Mouse (Mus musculus) liver, embryonic 11.5 days (tissue): ENCODE results near the gene Selenot. TPM values are rescaled to one million over a fixed set of nuclear protein-coding genes. Genes with fewer than 3 reads are reported as not detected.
A peak's percentile ranks its signal among the peaks of the same experiment; 100 is the strongest.

Experiments used
- ATAC-seq: fragments of 200-750 bp; cut with Nextera tagmentation; replicated peaks from 2 replicates; pipeline ENCODE4 v1.8.0; 2017; ENCODE audit warnings: moderate number of reproducible peaks, mild to moderate bottlenecking, moderate TSS enrichment, moderate library complexity; ENCODE audit not compliant: low FRiP score
- DNase-seq: peaks from one replicate; pipeline ENCODE4 v3.0.0-alpha.2; 2017; ENCODE audit warnings: low spot score
- H3K27ac ChIP-seq: fragments of 300-500 bp; sonication (generic); 2 replicates; pipeline ENCODE4 v1.5.1; 2014; ENCODE audit warnings: mild to moderate bottlenecking, low read depth, low read length, control low read depth
- H3K27me3 ChIP-seq: fragments of 300-500 bp; sonication (generic); replicated peaks from 2 replicates; pipeline ENCODE4 v1.6.1; 2014; ENCODE audit warnings: low read length, mixed read lengths; ENCODE audit not compliant: control insufficient read depth, insufficient read depth
- H3K36me3 ChIP-seq: fragments of 300-500 bp; sonication (generic); 2 replicates; pipeline ENCODE4 v1.6.1; 2014; ENCODE audit warnings: mild to moderate bottlenecking, low read length, moderate library complexity, mixed read lengths; ENCODE audit not compliant: control insufficient read depth, insufficient read depth
- H3K4me1 ChIP-seq: fragments of 300-500 bp; sonication (generic); replicated peaks from 2 replicates; pipeline ENCODE4 v1.6.1; 2014; ENCODE audit warnings: low read length, mixed read lengths; ENCODE audit not compliant: control insufficient read depth, insufficient read depth
- H3K4me2 ChIP-seq: fragments of 300-500 bp; sonication (generic); 2 replicates; pipeline ENCODE4 v1.6.1; 2014; ENCODE audit warnings: mild to moderate bottlenecking, control low read depth, moderate library complexity
- H3K4me3 ChIP-seq: fragments of 300-500 bp; sonication (generic); 2 replicates; pipeline ENCODE4 v1.5.1; 2014; ENCODE audit warnings: low read depth, low read length, control low read depth
- H3K9ac ChIP-seq: fragments of 300-500 bp; sonication (generic); 2 replicates; pipeline ENCODE4 v1.6.1; 2014; ENCODE audit warnings: low read depth, low read length, control low read depth
- H3K9me3 ChIP-seq: fragments of 300-500 bp; sonication (generic); 2 replicates; pipeline ENCODE4 v1.6.1; 2016; ENCODE audit warnings: low read length, inconsistent platforms, mixed read lengths; ENCODE audit not compliant: control insufficient read depth
- WGBS: fragments of 180-500 bp; shearing (Covaris S2); extraction: QIAGEN DNeasy Blood & Tissue Kit; methylation state at CpG from one replicate; pipeline ENCODE4 v1.1.7; 2014; 5-methylcytosine and 5-hydroxymethylcytosine counted together
- polyA plus RNA-seq: library from polyadenylated mRNA; unstranded; fragments of >200 nt; fragmentation: Nextera tagmentation; extraction: Ambion mirVana; gene quantifications from 2 replicates; pipeline ENCODE4 v1.2.1, GENCODE M21; 2014

Gene Selenot
- 23.2 and 25.0 TPM in 2 replicates for polyA plus RNA-seq

DNA sequence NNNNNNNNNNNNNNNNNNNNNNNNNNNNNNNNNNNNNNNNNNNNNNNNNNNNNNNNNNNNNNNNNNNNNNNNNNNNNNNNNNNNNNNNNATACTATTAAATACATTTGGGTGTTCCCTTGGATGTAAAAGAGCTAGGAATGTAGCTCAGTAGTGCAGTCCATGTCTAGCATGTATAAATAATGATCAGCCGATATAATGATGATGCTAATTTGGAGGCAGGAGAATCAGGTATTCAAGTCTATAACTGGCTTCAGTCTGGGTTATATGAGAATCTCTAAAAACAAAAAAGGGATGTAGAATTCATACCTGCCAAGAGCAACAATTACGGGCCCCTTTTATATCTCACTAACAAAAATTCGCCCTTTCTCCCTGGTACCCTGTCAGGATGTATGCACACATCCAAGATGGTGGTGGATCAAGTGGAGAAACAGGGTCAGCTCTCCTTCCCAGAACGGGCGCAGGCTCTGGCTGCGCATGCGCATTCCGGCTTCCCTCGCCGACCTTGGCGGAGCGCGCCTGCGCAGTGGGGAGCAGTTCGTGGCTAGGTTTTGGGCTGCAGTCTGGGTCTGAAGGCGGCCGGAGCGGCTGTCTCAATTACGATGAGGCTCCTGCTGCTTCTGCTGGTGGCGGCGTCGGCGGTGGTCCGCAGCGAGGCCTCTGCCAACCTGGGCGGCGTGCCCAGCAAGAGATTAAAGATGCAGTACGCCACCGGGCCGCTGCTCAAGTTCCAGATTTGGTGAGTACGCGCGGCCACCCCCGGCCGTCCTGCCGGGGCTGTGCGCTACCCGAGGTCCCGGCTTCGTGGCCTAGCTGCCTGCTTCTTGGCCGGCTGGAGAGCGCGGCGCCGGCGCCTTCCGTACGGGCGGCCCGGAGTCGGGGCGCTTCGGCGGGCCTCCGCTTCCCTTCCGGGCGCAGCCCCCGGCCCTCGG, at the start of gene Selenot:
Selenot (plus strand) TSS at position 500 of the 930 bp plus-strand sequence.
- Histone ChIP-seq H3K27me3 (no peaks in the 10 kb centered on the region), H3K27ac (peak within 1 kb of the TSS; percentile 99), H3K4me1 (peaks cover 5% of the 10 kb centered on the region), H3K9ac (peak within 1 kb of the TSS; percentile 99), H3K4me2 (peak within 1 kb of the TSS; percentile 80), H3K9me3 (no peaks in the 10 kb centered on the region), H3K36me3 (peaks cover 13% of the 10 kb centered on the region), H3K4me3 (peak within 1 kb of the TSS; percentile 95)
- DNase-seq (peak; percentile 95), ATAC-seq (peak; percentile 91)
- 2% methylated on average over 59 of the region's 59 CpGs for WGBS

GRCm38 (mm10) chr3:58536573-58536972, 39.9 kb upstream of the Selenot start:
- Histone ChIP-seq H3K4me2 (no peak overlapping the region), H3K9ac (no peak overlapping the region), H3K27me3 (no peaks in the 10 kb centered on the region), H3K27ac (no peak overlapping the region), H3K9me3 (no peaks in the 10 kb centered on the region), H3K4me3 (no peak overlapping the region), H3K4me1 (no peaks in the 10 kb centered on the region), H3K36me3 (peaks cover 21% of the 10 kb centered on the region)
- DNase-seq (no peak), ATAC-seq (no peak)
- 89% methylated on average over 3 of the region's 3 CpGs for WGBS

DNA sequence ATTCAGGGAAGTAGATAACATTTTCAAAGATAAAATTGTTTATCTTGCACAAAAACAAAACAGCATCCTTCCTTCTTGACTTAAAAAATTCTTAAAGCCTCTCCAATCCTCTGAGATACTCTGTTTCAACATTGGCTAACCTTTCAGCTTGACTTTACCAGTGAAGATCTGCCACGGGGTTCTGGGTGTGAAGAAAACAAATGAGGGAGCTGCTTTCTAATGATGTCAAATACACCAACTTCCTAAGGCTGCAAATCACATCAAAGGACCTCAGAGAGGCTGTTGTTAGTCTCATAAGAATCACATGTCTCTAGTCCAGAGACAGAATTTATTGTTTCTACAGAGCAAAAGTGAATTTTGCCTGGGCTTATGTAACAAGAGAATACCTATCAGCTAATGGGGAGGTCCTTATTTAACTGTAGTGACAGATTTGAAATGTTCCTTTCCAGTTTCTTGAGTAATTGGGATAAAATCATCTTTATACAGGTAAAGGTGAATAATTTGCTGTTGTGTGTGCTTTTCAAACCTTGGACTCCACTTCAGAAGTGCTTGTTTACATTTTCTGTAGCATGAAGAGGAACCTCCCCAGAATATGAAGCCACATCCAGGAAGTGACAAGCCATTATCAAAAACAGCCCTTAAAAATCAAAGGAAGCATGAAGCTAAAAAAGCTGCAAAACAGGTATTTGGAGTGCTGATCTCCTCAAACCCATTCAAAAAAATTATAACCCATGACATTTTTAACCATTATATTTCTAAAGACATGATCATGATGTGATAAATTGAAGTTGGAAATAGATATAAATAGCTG, 24.2 kb upstream of the Selenot start:
- Histone ChIP-seq H3K9me3 (no peaks in the 10 kb centered on the region), H3K27ac (no peak overlapping the region), H3K4me1 (no peaks in the 10 kb centered on the region), H3K9ac (no peak overlapping the region), H3K36me3 (peaks cover 29% of the 10 kb centered on the region), H3K4me2 (no peak overlapping the region), H3K4me3 (no peak overlapping the region), H3K27me3 (no peaks in the 10 kb centered on the region)
- WGBS: 81% methylated on average over 1 of the region's 1 CpGs
- no peak for ATAC-seq
- DNase-seq: no peak

DNA sequence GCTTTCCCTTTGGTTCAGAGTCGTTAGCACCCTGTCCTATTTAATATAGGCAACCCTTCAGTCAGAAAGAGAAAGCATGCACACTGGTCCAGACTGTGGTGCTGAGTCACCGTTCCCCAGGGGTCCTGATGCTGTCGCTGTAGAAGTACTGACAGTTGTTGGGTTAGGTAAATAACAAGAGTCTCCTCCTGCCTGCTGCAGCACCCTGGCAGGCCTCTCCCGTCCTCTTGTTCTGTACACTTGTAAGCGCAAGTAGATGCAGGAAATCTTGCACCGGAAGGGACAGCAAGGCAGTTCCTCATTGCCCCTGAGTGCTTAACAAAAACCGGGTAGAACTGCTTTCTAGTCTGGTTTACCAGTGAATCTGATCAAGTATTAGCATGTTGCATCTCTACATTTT, 19.8 kb upstream of the Selenot start:
- ATAC-seq: no peak
- Histone ChIP-seq H3K27ac (no peak overlapping the region), H3K4me2 (no peak overlapping the region), H3K9ac (no peak overlapping the region), H3K4me1 (no peaks in the 10 kb centered on the region), H3K27me3 (no peaks in the 10 kb centered on the region), H3K9me3 (no peaks in the 10 kb centered on the region), H3K36me3 (peaks cover 15% of the 10 kb centered on the region), H3K4me3 (no peak overlapping the region)
- 75% methylated on average over 7 of the region's 7 CpGs for WGBS
- no peak for DNase-seq

- 37% methylated on average over 2 of the region's 2 CpGs for WGBS
- Histone ChIP-seq H3K27ac (no peak overlapping the region), H3K4me1 (no peaks in the 10 kb centered on the region), H3K27me3 (no peaks in the 10 kb centered on the region), H3K4me2 (no peak overlapping the region), H3K9me3 (no peaks in the 10 kb centered on the region), H3K9ac (no peak overlapping the region), H3K4me3 (no peak overlapping the region), H3K36me3 (peaks cover 3% of the 10 kb centered on the region)
- ATAC-seq (no peak), DNase-seq (no peak)
Measured at GRCm38 (mm10) chr3:58559887-58560286, 16.5 kb upstream of the Selenot start.

DNA sequence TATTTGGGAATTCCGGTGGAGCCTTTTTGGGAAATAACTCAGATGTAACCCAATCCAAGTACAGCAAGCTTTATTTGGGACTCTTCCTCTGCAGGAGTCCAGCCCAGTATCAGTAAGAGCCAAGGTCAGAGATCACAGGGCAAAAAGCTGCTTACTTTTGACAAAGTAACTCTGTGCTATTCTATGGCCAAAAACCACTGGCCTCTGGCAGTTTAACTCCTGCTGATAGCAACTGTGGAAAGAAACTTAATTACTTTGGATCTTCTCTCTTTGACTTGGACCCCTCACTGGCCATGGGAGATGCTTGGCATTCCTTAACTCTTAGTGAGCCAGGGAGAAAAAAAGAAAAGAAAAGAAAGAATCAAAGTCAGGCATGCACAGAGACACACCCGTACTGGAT, 15.0 kb upstream of the Selenot start:
- H3K4me1 ChIP-seq: no peaks in the 10 kb centered on the region
- no peak overlapping the region for H3K4me3 ChIP-seq
- H3K36me3 ChIP-seq: peaks cover 2% of the 10 kb centered on the region
- no peak for DNase-seq
- H3K9me3 ChIP-seq: no peaks in the 10 kb centered on the region
- H3K27me3 ChIP-seq: no peaks in the 10 kb centered on the region
- H3K4me2 ChIP-seq: no peak overlapping the region
- ATAC-seq: no peak
- H3K27ac ChIP-seq: no peak overlapping the region
- H3K9ac ChIP-seq: no peak overlapping the region
- WGBS: 55% methylated on average over 2 of the region's 2 CpGs

GRCm38 (mm10) chr3:58570821-58571220, 5.6 kb upstream of the Selenot start:
- Histone ChIP-seq H3K4me2 (no peak overlapping the region), H3K27ac (no peak overlapping the region), H3K4me3 (no peak overlapping the region), H3K36me3 (no peaks in the 10 kb centered on the region), H3K9me3 (no peaks in the 10 kb centered on the region), H3K27me3 (no peaks in the 10 kb centered on the region), H3K9ac (no peak overlapping the region), H3K4me1 (no peaks in the 10 kb centered on the region)
- WGBS: 85% methylated on average over 3 of the region's 3 CpGs
- ATAC-seq: no peak
- no peak for DNase-seq

GRCm38 (mm10) chr3:58577067-58577503, 649 bp downstream of the Selenot start:
- peak; percentile 78 for DNase-seq
- ATAC-seq: peak; percentile 73

More at GRCm38 (mm10) chr3:58577067-58577503, 649 bp downstream of the Selenot start:
- peak overlapping the region; percentile 95 for H3K4me3 ChIP-seq
- peaks cover 13% of the 10 kb centered on the region for H3K36me3 ChIP-seq
- peaks cover 10% of the 10 kb centered on the region for H3K4me1 ChIP-seq
- no peaks in the 10 kb centered on the region for H3K27me3 ChIP-seq
- no peaks in the 10 kb centered on the region for H3K9me3 ChIP-seq
- H3K4me2 ChIP-seq: peak overlapping the region; percentile 80
- peak overlapping the region; percentile 99 for H3K27ac ChIP-seq
- H3K9ac ChIP-seq: peak overlapping the region; percentile 99
- WGBS: under 1% methylated on average over 36 of the region's 36 CpGs
